Mouse (Mus musculus) bone marrow, adult 2 months (tissue): ENCODE measurements around the gene Cbx7.

Experiments
- CTCF ChIP-seq: fragments of 200-500 bp; IDR thresholded peaks from 2 replicates; pipeline ENCODE4 v1.5.1; 2011; ENCODE audit warnings: low read length, control low read depth; ENCODE audit not compliant: control insufficient read depth, insufficient read depth
- POLR2A ChIP-seq: fragments of 200-500 bp; IDR thresholded peaks from 2 replicates; pipeline ENCODE4 v1.6.1; 2011; ENCODE audit warnings: low read depth, mild to moderate bottlenecking, control low read depth, low read length, borderline replicate concordance; ENCODE audit not compliant: control insufficient read depth

DNA sequence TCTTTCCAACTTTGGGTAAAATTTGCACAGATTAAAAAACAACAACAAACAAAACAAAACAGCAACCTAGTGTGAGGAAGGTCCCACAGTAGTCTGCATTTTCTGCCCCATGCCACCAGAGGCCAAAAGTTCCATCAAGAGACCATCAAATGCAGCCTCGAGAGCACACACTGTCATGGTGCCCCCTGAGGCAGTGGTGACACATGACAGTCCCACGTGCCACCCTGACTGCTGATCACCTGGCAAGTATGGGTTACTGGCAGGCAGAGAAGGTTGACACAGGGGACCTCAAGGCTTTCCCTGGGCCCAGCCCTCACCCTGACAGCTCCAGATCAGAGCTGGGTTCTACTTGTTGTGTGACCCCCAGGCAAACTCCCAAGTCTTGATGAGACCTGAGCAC, 51.1 kb downstream of the Cbx7 start:
- TF ChIP-seq POLR2A (no peak), CTCF (no peak)
